Mouse (Mus musculus): ENCODE data around the gene Kdm1a. TPM values are rescaled to one million over a fixed set of nuclear protein-coding genes. Genes with fewer than 3 reads are reported as not detected.

The Kdm1a gene
- 10 to 100 TPM; 17.1 to 19.4 TPM for polyA plus RNA-seq (2017; shearing (Covaris generic))

DNA sequence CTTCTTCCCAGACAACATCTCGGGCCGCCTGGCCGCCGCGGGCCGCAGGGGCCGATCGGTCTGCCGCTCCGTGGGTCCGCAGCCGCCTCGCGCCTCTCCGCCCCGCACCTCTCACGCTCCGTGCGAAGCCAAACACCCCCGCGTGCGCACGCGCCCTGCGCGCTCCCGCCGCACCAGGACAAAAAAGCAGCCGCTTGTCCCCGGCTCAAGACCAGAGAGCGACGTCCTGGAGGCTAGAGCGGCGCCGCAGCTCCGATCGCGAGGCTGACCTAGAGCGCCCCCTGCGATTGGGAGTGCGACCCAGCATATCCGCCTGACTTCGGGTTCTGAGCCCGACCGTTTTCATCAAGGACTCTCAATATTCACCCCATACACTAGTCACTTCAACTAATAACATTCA lies at the start of gene Kdm1a:
Gene Kdm1a (minus strand): TSS at position 156 of the 400 bp plus-strand sequence.
- peak; percentile 82 for ATAC-seq

DNA sequence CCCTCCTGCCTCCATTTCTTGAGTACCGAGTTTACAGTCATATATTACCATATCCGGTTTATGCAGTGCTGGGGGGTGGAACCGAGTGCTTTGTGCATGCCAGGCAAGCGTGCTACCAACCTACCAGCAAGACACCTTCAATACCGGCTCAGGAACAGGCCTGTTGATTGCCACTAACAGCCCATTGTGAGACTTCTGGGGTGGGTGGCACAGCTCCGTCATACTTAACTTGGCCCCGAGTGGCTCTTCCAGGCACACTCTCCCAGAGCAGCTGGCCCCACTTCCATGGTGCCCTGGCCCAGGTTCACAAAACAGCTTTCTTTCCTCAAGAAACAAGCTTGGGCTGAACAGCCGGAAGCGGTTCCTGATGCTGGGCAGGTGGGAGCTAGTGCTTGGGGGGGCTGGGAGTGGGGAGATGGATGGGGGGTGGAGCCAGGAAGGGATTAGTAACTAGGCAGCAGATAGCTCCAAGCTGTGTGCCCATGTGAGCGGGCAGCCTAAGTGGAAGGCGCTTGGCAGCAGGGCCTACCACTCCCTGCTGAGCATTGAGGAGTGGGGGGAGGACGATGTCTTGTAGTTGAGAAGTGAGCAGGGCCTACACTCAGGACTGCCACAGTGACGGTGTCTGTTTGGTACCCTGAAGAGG lies 49.5 kb upstream of the Kdm1a start:
- no peak for ATAC-seq

DNA sequence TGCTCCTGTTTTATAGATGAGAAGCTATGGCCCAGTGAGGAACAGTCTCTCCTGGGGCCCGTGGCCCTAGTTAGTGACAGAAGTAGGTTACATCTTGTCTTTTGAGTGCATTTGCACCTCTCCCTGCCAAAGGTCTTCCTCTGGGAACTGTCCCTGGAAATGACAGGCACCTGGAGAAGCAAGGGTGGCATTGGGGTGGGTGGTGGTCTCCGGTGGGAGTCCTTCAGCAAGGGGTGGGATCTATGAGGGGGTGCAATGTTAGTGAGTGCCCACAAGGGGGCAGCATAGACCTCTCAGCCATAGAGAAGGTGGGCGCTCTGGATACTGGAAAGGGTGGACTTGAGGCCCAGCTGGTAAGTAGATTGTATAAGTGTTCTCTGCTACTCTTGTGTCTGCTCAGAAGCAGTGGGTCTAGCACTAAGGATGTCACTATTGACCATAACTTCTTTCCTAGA lies 48.9 kb upstream of the Kdm1a start:
- ATAC-seq = no peak

DNA sequence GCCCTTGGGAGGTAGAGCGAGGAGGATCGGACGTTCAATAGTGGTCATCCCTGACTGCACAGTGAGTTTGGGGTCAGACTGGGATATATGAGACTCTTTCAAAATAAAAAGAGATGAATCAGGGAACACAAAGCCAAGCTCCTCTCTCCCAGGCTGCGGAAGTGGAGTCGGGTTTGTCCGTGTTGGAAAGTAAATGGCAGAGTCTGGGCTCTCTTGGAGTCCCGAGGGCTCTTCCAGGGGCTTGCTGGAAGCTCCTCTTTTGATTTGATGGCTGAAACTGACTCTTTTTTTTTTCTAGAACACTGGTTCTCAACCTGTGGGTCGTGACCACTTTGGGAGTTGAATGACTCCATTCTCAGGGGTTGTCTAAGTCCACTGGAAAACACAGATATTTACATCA lies 47.7 kb upstream of the Kdm1a start:
- ATAC-seq = no peak

DNA sequence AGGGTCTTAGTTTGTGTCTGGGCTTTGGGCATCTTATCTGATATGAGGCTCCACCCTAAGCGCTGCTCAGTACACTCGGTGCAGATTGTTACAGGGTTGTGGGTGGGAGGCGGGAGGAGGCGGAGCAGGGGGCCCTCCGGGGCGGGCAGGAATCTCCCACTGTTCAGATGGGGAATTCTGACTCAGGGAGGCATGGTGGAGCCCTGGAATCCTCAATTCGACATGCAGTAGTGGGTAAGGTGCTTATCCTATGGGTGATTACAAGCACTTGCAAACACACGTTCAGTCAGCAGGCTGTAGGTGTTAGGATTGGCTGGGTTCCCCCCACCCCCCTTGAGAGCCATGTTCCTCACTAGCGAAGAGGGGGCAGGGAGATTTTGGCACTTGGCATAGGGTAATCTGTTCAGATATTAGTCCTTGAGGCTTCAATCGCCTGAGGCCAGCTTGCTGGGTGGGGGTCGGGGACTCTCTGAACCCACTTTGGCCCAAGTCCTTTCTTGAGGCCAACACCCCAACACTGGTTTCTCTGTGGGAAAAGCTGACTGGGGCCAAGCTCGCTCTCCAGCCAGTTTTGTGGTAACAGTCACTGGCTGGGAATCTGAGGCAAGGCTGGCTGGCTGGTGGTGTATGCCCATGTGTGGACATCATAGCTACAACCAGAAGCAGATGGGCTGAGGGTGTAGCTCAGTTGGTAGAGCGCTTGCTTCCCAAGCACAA lies 47.1 kb upstream of the Kdm1a start:
- no peak for ATAC-seq

DNA sequence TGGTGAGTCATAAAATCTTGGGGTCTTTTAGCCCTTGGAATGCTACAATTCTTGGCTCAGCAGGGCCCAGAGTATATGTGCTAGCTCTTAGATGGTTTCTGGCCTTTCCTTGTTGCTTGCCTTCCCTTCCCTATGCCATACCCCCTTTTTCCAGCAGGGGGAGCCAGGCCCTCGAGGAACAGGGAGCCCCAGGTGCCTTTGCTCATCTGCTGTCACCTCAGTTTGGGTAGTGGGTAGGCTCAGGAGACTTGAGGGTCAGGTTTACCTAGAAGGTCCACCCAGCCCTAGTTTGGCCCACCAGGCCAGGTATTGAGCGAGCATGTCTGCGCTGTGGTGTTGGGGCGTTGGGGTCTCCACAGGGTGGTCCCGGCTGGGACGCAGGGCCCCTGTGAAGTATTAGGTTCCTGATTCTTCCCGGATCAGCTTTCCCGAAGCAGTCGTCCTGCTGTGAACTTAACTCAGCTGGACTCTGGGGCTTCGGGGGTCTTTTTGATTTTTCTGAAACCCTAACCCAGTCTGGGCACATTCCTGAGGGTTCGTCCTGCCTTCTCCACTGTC lies 46.5 kb upstream of the Kdm1a start:
- no peak for ATAC-seq

DNA sequence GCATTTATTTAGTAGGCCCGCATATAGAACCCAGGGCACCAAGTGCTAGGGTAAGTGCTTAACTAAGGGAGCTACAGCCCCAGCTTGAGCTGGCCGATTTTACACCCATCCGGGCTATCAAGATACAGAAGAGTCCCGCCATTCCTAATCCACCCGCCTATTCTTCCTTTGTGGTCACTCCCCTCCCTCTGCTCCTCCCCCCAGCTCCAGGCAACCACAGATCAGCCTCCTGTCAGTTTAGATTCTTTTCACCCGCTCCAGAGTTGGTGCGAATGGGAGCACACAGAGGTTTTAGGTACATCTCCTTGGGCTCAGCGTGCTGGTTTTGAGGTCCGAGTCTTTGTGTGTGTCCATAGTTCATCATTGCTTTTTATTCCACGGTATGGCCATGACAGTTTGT lies 36.4 kb upstream of the Kdm1a start:
- ATAC-seq = no peak

DNA sequence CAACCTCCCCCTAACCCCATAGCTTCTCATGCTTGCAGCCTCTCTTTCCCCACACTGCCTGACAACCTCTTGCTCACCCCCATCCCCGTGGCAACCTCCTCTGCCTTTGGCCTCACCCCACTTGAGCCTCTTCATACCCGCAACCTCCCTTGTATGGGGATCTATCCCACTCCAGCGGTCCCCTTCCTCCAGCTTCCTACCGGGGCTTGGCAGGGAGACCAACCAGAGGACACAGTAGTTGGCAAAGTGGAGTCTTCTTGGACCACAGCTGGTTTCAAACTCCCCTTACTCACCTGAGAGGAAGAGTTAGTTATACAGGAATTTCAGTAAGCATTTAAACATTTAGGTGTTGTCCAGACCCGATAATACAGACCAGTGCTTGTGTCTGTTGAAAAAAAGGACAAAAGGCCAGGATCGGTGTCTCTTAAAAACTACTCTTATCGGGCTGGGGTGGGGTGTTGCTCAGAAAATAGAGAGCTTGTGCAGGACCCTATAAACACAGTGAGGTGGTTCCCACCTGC lies 35.8 kb upstream of the Kdm1a start:
- no peak for ATAC-seq

DNA sequence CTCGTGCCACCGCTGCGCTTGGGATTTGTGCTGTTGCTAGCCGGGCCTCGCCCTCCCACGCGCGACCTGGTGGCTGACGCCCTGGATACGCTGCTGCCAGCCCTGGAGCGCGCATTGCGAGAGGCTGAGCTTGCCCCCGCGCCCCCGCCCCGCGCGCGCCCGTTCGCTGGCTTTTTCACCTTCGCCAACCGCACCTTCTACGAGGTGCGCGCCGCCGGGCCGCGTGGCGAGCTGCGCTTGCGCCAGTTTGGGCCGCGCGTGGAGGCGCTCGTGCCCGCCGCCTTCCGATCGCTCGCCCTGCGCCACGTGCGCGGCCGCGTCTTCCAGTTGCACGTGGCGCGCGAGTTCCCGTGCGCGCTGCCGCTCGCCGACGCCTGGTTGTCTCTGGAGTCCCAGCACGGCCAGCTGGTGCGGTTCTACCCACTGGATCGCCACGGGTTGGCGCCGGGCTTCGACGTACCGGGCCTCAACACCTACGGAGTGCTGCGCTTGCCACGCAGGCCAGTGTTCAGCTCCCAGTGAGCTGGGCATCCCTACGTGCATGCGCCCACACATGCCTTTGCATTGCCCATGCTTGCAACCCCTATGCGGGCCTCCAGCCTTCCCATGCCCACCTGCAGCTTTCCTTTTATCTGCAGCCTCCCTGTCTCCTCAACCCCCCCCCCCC lies 35.2 kb upstream of the Kdm1a start:
- no peak for ATAC-seq

DNA sequence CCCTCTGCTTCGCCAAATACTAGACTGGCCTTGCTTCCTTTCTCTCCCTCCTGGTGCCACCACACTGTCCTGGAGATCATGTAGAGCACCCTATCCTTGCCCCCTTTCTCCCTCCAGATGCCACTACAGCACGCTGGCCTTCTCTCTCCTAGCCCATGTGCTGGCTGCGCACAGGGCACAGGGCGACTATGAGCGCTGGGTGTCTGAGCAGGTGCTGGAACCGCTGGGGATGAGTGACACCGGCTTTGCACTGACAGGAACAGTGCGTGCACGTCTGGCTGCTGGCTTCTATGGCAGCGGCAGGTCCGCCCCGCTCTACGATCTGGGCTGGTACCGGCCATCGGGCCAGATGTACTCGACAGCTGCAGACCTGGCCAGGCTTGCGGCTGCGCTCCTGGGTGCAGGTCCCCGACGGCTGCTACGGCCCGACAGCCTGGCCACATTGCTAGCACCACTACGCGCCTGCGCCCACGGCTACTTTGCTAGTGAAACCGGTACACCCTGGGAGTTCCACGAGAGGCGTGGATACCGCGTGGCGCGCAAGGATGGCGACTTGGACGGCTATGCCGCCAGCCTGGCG lies 34.5 kb upstream of the Kdm1a start:
- ATAC-seq = no peak

DNA sequence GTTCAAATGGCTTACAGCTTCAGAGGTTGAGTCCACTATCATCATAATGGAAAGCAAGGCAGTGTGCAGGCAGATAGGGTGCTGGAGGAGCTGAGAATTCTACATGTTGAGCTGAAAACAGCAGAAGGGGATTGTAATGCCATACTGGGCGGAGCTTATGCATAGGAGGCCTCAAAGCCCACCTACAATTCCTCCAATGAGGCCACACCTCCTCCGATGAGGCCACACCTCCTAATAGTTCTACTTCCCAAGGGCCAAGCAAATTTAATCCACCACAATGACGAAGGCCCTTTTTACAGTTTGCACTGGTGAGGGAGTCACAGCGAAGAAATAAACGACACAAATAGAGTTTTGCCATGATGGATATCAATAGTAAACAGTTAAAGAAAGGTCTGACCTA lies 34.0 kb upstream of the Kdm1a start:
- ATAC-seq = no peak

DNA sequence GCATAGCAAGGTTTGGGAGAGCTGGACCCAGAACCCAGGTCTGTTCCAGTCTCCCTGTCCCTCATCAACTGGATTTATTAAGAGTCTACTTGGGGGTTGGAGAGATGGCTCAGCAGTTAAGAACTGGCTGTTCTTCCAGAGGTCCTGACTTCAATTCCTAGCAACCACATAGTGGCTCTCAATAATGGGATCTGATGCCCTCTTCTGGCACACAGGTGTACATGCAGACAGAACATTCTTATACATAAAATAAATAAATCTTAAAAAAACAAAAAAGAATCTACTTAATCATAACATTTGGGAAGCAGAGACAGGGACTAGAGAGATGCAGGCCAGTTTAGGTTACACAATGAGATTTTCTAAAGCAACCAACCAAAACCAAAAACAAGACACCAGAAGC lies 33.5 kb upstream of the Kdm1a start:
- no peak for ATAC-seq

DNA sequence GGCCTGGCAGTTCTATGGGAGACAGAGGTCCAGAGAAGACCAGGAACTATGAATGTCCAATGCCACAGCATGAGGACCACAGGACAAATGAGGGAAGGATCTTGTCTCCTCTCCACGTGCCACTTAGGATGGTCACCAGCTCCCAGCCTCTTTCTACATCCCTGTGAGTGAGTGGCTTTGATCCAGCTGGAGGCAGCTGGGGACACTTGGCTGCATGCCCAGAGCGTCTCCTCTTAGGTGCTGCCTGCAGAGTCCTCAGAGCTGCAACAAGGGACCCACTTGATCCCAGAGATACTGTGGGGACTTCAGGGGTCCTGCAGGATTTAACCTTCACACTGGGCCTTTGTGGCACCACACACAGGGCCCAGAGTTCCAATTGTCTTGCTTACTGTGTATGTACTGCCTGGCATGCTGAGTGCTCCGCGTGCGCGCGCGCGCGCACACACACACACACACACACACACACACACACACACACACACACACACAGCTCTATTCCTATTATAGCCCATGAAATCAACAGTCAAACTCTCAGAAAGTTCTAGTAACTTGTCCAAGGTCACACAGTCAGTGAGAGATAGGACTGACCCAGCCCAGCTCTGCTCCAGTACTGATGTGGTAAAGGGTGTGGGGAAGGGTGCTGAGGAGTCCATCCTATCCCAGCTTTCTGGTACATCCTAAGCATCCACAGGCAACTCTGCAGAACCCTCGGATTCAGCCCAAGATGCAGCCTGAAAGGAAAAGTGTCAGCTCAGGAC lies 28.9 kb upstream of the Kdm1a start:
- ATAC-seq = no peak

DNA sequence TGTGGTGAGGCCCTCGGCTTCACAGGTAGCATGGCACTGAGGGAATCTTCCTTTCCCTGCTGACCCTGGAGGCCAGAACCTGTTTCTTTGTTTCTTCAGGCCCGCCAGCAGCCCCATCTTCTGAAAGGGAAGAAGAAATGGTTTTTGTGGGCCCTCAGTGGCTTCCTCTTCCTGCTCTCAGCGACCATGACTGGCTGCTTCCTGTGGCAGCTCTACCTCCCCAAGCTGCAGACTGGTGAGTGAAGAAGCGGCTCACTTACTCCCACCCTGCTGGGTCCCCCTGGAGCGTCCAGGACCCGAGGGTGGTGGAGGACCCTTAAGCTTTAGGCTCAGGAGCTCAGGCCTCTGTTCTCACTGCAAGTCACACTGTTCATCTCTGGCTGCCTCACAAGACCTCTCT lies 24.1 kb upstream of the Kdm1a start:
- no peak for ATAC-seq

DNA sequence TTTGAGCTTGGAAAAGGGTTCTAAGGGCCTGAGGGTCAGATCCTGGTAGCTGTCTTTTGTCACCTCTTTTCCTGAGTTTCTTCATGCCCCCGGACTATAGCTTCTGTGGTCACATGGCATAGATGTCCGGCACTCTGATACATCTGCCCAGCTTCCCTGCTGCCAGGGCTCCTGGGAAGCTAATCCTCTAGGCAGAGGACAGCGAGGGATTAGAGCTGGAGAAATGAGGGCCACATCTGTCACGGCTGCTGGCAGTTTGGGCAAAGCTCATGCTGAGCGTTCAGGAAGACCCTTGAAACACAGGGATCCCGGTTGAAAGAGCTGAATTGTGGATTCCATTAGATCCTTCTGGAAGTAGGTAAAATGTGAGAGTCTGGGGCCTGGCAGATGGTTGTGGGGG lies 19.9 kb upstream of the Kdm1a start, which contains the start of gene Lactbl1:
Gene Lactbl1 (plus strand): TSS at position 234 of the 400 bp plus-strand sequence.
- ATAC-seq = no peak

DNA sequence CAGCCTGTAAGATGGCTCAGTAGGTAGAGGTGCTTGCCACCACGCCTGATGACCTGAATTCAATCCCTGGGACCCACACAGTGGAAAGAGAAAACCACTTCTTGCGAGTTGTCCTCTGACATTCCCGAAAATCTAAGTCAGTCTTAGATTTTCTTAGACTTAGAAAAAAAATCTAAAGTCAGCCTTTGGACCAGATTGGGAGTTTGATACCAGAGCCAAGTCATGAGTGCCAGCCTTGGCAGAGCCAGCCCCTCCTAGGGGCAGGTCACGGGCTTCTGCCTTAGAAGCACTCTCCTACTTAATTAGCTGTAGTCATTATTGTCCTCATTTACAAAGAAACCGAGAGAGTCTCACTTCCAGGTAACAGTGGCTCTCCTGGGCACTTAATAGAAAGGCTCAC lies 19.4 kb upstream of the Kdm1a start:
- no peak for ATAC-seq

DNA sequence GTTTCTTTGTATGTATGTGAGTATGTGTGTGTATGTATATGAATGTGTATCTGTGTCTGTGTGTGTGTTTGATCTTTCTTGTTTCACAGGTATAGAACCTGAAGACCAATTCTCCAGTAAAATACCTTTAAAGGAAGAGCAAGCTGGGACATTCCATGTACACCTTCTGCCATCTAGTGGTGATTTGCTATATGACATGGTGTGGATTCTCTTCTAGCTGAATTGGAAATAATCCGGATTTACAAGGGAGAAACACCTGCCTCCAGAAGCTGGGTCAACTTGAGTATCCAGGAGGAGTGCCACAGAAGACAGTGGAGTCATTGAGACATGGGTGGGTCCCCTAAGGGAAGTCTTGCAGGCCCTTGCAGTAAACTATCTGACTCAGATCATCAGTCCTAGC lies 18.8 kb upstream of the Kdm1a start:
- no peak for ATAC-seq

DNA sequence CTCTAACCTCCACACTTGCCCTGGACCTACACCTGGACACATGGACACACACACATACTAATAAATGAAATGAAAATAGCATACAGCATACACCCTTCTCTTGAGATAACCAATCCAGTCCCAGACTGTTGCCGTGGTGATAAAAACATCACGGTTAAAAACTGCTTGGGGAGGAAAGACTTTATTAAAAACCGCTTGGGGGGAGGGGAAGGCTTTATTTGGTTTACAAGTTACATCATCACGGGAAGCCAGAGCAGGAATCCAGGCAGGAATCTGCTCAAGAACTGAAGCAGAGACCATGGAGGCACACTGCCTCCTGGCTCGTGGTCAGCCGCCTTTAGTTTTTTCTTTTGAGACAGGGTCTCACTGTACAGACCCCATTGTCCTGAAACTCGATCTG lies 11.1 kb upstream of the Kdm1a start:
- ATAC-seq = no peak

DNA sequence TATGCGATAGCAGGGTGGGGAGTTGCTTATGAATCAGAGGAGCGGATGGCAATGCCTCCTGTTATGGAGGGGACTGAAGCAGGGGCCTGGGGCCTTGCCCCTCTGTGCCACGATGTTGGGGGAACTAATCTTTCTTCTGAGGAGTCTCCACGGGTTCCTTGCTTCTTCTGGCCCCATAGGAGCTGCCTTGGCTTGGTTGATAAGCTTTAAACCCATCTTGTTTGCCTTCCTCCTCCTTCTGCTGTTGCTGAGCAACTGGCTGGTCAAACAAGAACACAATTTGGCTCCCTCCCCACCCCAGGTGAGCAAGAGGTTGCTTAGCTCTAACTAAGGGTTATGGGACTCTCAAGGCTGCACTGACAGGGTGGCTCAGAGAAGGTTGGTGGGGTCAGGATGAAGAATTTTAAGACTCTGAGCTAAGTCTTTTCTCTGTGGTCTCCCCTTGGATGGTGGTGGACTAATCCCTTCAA lies 7.9 kb upstream of the Kdm1a start, which contains the start of gene Tex46:
Gene Tex46 (plus strand): TSS at position 51 of the 470 bp plus-strand sequence.
- no peak for ATAC-seq

DNA sequence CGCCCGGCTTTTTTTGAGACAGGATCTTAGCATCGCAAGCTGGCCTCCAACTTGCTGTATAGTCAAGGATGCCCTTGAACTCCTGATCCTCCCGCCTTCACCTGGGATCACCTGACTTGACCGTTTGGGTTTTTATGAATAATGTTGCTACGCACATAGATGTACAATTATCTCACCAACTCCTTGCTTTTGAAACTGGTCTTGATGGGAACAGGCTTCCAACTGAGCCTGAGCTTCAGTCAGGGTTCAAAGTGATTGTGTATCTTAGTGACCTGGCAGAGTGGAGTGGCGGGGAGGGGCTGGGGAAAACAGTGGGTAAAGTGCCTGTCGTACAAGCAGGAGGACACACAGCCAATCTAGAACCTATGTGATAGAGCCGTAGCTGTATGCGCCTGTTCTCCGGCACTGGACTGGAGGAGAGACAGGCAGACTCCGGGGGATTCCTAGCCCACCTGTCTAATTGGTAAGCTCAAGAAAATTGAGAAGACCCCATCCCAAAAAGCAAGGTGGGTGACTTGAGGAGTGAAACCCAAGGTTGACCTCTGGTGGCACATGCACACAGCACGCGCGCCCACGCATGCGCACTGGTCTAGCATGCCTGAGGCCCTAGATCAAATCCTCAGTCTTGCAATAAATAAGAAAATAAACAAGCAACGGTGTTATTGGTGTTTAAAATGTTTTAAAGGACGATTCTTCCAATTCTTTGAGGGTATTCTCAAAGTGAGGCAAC lies 3.4 kb upstream of the Kdm1a start:
- no peak for ATAC-seq

DNA sequence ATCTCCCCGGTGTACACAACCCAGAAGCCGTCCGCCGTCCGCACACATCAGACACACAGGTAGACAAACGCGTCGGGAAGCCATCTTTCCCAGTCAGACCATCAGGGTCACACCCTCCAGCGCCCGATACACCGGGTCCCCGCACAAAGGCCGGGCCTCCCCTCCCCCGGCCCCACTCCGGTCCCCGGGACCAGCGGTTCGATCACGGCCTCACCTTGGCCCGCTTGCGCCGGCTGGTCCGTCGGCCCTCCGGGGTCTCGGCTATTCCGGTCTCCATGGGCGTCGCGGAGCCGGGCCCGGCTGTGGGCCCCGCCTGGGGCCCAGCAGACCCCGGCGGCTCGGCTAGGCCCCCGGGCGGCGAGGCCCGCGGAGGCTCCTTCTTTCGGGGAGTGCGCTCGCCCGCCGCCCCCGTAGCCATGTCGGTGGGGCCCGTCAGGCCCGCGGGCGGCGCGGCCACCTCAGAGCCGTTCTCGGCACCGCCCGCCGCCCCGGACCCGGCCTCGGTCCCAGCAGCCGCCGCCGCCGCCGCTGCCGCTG lies 437 bp downstream of the Kdm1a start:
- ATAC-seq = peak; percentile 40
